Mouse (Mus musculus): ENCODE data around the gene Cbr2.

Gene Cbr2

GRCm38 (mm10) chr11:120730331-120730870, 1.5 kb downstream of the Cbr2 start:
- no peak for DNase-seq (ENCODE audit: low spot score)

GRCm38 (mm10) chr11:120729432-120730050, 2.4 kb downstream of the Cbr2 start:
- peak; percentile 73 for DNase-seq (ENCODE audit: low spot score)

GRCm38 (mm10) chr11:120728530-120729240, 3.2 kb downstream of the Cbr2 start:
- no peak for DNase-seq (ENCODE audit: low spot score)

DNA sequence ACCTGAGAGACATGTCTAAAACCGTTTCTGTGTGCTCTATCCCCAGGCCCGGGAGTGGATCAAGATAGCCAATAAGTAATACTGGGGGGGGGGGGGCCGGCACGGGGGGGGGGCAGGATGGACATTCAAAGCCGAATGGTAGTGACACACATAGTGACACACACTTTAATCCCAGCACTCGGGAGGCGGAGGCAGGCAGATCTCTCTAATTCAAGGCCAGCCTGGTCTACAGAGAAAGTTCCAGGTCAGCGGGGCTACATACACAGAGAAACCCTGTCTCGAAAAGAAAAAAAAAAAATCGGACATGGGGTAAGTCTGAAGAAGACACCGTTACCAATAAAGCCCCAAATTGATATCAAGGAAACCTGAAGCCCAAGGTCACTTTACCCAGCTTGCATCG, 4.3 kb downstream of the Cbr2 start:
- DNase-seq (ENCODE audit: low spot score), result no peak

GRCm38 (mm10) chr11:120727169-120727527, 4.8 kb downstream of the Cbr2 start, which contains the start of gene Dcxr:
Dcxr (minus strand) TSS chr11:120727281.
- peak; percentile 89 for DNase-seq (ENCODE audit: low spot score)

GRCm38 (mm10) chr11:120726243-120727168, 5.4 kb downstream of the Cbr2 start:
- DNase-seq (ENCODE audit: low spot score), result no peak

GRCm38 (mm10) chr11:120723509-120723908, 8.4 kb downstream of the Cbr2 start:
- DNase-seq (ENCODE audit: low spot score), result no peak

- no peak for DNase-seq (ENCODE audit: low spot score)
Measured at GRCm38 (mm10) chr11:120722761-120723382, 9.0 kb downstream of the Cbr2 start.

DNA sequence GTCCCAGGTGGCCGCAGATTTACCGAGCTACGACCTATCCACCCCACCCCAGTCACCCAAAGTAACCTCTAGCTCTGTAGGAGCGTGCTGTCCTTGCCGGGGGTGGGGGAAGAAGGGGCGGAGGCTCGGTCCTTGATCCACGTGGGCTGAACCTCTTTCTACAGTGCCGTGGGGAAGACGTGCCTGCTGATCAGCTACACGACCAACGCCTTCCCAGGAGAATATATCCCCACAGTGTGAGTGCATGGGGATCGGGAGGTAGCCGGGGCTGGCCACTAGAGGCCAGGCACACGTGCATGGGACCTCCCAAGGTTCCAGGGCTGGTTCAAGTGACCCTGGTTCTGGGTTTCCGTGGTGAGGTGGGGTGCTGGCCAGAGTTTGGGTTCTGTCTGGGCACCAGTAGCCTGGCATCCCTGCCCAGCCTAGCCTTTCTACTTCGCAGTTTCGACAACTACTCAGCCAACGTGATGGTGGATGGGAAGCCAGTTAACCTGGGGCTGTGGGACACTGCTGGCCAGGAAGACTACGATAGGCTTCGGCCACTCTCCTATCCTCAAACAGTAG, 9.8 kb downstream of the Cbr2 start:
- no peak for DNase-seq (ENCODE audit: low spot score)

DNA sequence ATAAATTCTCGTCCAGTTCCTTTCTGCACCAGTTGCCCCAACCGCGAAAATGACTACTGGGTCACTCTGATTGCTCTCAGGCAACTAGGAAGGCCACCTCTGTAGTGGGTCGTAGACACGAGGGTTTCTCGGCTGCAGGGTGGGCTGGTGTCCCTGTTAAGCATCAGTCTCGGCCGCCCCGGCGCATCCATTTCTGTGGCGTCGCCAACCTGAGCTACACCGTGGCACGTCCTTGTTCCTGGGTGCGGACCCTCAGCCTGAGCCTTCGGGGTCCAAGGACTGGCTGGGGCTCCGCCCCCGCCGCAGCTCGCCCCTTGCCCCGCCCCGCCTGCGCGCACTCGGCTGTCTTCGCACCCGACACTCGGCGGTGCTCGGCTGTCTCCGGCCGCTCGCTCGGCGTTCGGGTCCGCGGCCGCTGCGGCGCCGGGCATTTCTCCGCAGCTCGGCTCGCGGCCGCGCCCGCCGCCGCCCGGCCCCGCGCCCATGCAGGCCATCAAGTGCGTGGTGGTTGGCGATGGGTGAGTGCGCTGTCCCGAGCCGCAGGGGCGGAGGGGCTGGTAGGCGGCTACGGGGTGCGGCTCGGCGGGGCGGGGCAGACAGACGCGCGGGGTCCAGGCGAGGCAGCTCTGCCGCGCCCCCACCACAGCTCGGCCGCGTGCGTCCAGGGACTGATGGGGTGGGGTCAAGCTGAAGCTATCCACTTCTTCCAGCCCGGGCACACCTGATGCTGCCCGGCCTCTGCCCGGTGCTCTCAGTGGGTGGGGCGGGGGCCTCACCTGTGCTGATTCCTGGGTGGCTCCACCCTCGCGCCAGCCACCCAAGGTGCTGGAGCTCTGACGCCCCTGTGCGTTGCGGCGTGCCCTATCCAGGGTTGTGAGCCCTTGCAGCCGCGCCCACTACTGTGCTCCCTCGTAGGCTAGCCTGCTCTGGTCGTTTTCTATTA, 10.5 kb downstream of the Cbr2 start, which contains the start of gene Rac3:
Gene Rac3, plus strand, starts transcription at position 347 of the 943 bp plus-strand sequence.
- DNase-seq (ENCODE audit: low spot score), result peak; percentile 82

DNA sequence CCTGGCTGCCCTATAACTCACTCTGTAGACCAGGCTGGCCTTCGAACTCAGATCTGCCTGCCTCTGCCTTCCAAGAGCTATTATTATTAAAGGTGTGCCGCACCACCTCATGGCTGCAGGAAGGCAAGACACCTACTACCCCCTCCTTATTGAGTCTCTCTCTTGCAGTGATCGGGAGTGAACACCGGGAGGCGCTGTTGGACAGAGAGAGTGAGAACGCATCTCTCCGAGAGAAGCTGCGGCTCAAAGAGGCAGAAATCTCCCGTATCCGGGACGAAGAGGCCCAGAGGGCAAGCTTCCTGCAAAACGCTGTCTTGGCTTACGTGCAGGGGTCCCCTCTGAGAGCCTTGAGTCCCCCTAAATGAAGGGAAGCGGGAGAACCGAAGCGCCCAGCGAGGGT, 11.5 kb downstream of the Cbr2 start:
- peak; percentile 95 for DNase-seq (ENCODE audit: low spot score)

DNA sequence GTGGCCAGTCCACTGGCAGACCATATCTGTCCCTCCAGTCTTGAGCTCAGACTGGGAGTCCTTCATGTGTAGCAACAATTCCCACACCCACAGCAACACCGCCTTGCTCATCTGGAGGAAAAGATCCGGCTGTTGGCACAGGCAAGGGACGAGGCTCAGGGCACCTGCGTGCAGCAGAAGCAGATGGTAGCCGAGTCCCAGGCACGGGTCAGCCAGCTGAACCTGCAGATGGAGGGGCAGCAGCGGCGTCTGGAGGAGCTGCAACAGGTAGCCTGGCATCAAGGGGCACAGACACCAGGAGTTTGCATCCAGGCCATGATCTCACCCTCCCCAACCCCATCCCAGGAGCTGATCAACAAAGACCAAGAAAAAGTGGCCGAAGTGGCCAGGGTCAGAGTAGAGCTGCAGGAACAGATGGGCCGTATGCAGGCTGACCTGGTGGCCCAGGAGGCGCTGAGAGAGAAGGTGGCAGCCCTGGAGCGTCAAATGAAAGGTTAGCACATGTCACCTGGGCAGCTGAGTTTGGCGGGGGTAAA, 12.0 kb downstream of the Cbr2 start:
- no peak for DNase-seq (ENCODE audit: low spot score)

DNA sequence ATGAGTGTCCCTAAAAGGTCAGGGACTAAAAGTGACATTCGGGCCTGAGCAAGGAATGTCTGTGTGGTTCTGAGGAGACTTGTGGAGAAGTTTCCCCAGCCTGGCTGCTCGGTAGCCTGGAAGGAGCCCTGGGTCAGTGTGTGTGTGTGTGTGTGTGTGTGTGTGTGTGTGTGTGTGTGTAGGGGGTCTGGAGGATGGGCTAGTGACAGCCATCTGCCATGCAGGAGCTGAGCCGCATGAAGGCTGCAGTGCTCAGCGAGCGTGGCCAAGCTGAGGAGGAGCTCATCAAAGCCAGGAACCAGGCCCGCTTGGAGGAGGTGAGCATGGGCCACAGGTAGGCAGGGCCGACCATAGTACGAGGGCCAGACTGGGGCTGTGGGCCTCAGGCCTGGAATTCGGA, 12.7 kb downstream of the Cbr2 start:
- DNase-seq (ENCODE audit: low spot score), result no peak

GRCm38 (mm10) chr11:120715131-120715530, 16.8 kb downstream of the Cbr2 start:
- DNase-seq (ENCODE audit: low spot score), result no peak

DNA sequence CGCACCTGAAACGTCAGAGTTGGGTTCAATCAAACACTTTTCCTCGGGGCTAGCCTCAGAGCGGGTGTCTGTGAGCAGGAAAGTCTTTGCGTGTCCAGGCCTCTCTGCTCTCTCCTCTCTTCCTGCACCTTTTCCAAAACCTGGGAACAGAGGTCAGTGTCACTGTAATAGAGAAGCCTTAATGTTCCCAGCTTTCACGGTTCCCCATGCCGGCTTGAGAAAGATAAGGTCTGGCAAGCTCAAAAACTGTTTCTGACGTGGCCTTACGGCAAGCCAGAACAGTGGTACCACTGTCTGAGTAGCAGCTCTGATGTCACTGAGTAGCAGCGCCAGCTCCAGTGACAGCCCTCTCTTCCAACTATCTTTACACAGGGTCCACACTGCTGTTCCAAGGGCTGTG, 17.4 kb downstream of the Cbr2 start:
- DNase-seq (ENCODE audit: low spot score), result no peak

- peak; percentile 99 for DNase-seq (ENCODE audit: low spot score)
Measured at GRCm38 (mm10) chr11:120713580-120714518, 18.1 kb downstream of the Cbr2 start, which contains the start of the genes Cenpx and Lrrc45. Cenpx (minus strand) TSS chr11:120713738. Lrrc45 (plus strand) TSS chr11:120713925.

- DNase-seq (ENCODE audit: low spot score), result peak; percentile 82
Measured at GRCm38 (mm10) chr11:120712771-120713568, 18.9 kb downstream of the Cbr2 start.
